Mouse (Mus musculus): ENCODE measurements around the gene Dnmt3a. TPM values are rescaled to one million over a fixed set of nuclear protein-coding genes. Genes with fewer than 3 reads are reported as not detected.

The Dnmt3a gene
- polyA plus RNA-seq, 1 experiment = 43.2 TPM

GRCm38 (mm10) chr12:3905436-3905835 lies 99.6 kb downstream of the Dnmt3a start:
- TF ChIP-seq POLR2A (IDR thresholded peaks at IDR 0.05; ENCODE audit: borderline replicate concordance, insufficient read depth, low read length) = no peak
- no peak for TF ChIP-seq CTCF (IDR thresholded peaks at IDR 0.05; ENCODE audit: borderline replicate concordance, insufficient read depth, low read depth, low read length)
- Histone ChIP-seq H3K27me3 (ENCODE audit: control insufficient read depth, insufficient read depth, low read length) (no peaks in the 10 kb centered on the region), H3K4me3 (replicated peaks; ENCODE audit: insufficient read depth, low read depth, low read length) (no peak overlapping the region), H3K27ac (ENCODE audit: insufficient read depth, low read length) (no peak overlapping the region), H3K4me1 (ENCODE audit: control insufficient read depth, insufficient read depth, low read length) (peaks cover 18% of the 10 kb centered on the region)
- 91% methylated on average over 9 of the region's 9 CpGs for WGBS
- no peak for DNase-seq

- Histone ChIP-seq H3K4me1 (ENCODE audit: control insufficient read depth, insufficient read depth, low read length) (peaks cover 27% of the 10 kb centered on the region), H3K27me3 (ENCODE audit: control insufficient read depth, insufficient read depth, low read length) (no peaks in the 10 kb centered on the region), H3K4me3 (replicated peaks; ENCODE audit: insufficient read depth, low read depth, low read length) (no peak overlapping the region), H3K27ac (ENCODE audit: insufficient read depth, low read length) (no peak overlapping the region)
- no peak for TF ChIP-seq POLR2A (IDR thresholded peaks at IDR 0.05; ENCODE audit: borderline replicate concordance, insufficient read depth, low read length)
- no peak for TF ChIP-seq CTCF (IDR thresholded peaks at IDR 0.05; ENCODE audit: borderline replicate concordance, insufficient read depth, low read depth, low read length)
- peak in 1 of 2 experiments; percentile 18 for DNase-seq
Observed at GRCm38 (mm10) chr12:3906308-3906707, 100.5 kb downstream of the Dnmt3a start.

GRCm38 (mm10) chr12:3907008-3907407 lies 101.2 kb downstream of the Dnmt3a start:
- no peak for TF ChIP-seq CTCF (IDR thresholded peaks at IDR 0.05; ENCODE audit: borderline replicate concordance, insufficient read depth, low read depth, low read length)
- no peak for TF ChIP-seq POLR2A (IDR thresholded peaks at IDR 0.05; ENCODE audit: borderline replicate concordance, insufficient read depth, low read length)
- peaks cover 32% of the 10 kb centered on the region for H3K4me1 ChIP-seq (ENCODE audit: control insufficient read depth, insufficient read depth, low read length)
- WGBS = 70% methylated on average over 4 of the region's 4 CpGs
- H3K4me3 ChIP-seq (replicated peaks; ENCODE audit: insufficient read depth, low read depth, low read length) = no peak overlapping the region
- H3K27ac ChIP-seq (ENCODE audit: insufficient read depth, low read length) = no peak overlapping the region
- DNase-seq = no peak
- H3K27me3 ChIP-seq (ENCODE audit: control insufficient read depth, insufficient read depth, low read length) = no peaks in the 10 kb centered on the region

- DNase-seq = peak; percentile 37 to 46
- peaks cover 32% of the 10 kb centered on the region for H3K4me1 ChIP-seq (ENCODE audit: control insufficient read depth, insufficient read depth, low read length)
- no peak overlapping the region for H3K4me3 ChIP-seq (replicated peaks; ENCODE audit: insufficient read depth, low read depth, low read length)
- H3K27ac ChIP-seq (ENCODE audit: insufficient read depth, low read length) = no peak overlapping the region
- 26% methylated on average over 13 of the region's 13 CpGs for WGBS
- no peaks in the 10 kb centered on the region for H3K27me3 ChIP-seq (ENCODE audit: control insufficient read depth, insufficient read depth, low read length)
- TF ChIP-seq CTCF (IDR thresholded peaks at IDR 0.05; ENCODE audit: borderline replicate concordance, insufficient read depth, low read depth, low read length) = no peak
- no peak for TF ChIP-seq POLR2A (IDR thresholded peaks at IDR 0.05; ENCODE audit: borderline replicate concordance, insufficient read depth, low read length)
Observed at GRCm38 (mm10) chr12:3907418-3907817, 101.6 kb downstream of the Dnmt3a start.

GRCm38 (mm10) chr12:3910466-3911093 lies 104.8 kb downstream of the Dnmt3a start:
- WGBS = 75% methylated on average over 10 of the region's 10 CpGs
- Histone ChIP-seq H3K27me3 (ENCODE audit: control insufficient read depth, insufficient read depth, low read length) (no peaks in the 10 kb centered on the region), H3K4me3 (replicated peaks; ENCODE audit: insufficient read depth, low read depth, low read length) (no peak overlapping the region), H3K4me1 (ENCODE audit: control insufficient read depth, insufficient read depth, low read length) (peaks cover 32% of the 10 kb centered on the region), H3K27ac (ENCODE audit: insufficient read depth, low read length) (no peak overlapping the region)
- peak; percentile 10 to 21 for DNase-seq
- TF ChIP-seq POLR2A (IDR thresholded peaks at IDR 0.05; ENCODE audit: borderline replicate concordance, insufficient read depth, low read length) = no peak
- TF ChIP-seq CTCF (IDR thresholded peaks at IDR 0.05; ENCODE audit: borderline replicate concordance, insufficient read depth, low read depth, low read length) = no peak

- H3K27me3 ChIP-seq (ENCODE audit: control insufficient read depth, insufficient read depth, low read length) = no peaks in the 10 kb centered on the region
- DNase-seq = peak in 1 of 2 experiments; percentile 7
- no peak overlapping the region for H3K4me3 ChIP-seq (replicated peaks; ENCODE audit: insufficient read depth, low read depth, low read length)
- peaks cover 27% of the 10 kb centered on the region for H3K4me1 ChIP-seq (ENCODE audit: control insufficient read depth, insufficient read depth, low read length)
- 80% methylated on average over 7 of the region's 7 CpGs for WGBS
- TF ChIP-seq CTCF (IDR thresholded peaks at IDR 0.05; ENCODE audit: borderline replicate concordance, insufficient read depth, low read depth, low read length) (no peak), POLR2A (IDR thresholded peaks at IDR 0.05; ENCODE audit: borderline replicate concordance, insufficient read depth, low read length) (no peak)
- H3K27ac ChIP-seq (ENCODE audit: insufficient read depth, low read length) = no peak overlapping the region
Observed at GRCm38 (mm10) chr12:3911831-3912348, 106.1 kb downstream of the Dnmt3a start.

GRCm38 (mm10) chr12:3915852-3916251 lies 110.0 kb downstream of the Dnmt3a start:
- H3K4me1 ChIP-seq (ENCODE audit: control insufficient read depth, insufficient read depth, low read length) = peaks cover 9% of the 10 kb centered on the region
- TF ChIP-seq CTCF (IDR thresholded peaks at IDR 0.05; ENCODE audit: borderline replicate concordance, insufficient read depth, low read depth, low read length) (no peak), POLR2A (IDR thresholded peaks at IDR 0.05; ENCODE audit: borderline replicate concordance, insufficient read depth, low read length) (no peak)
- WGBS = 86% methylated on average over 3 of the region's 3 CpGs
- H3K27ac ChIP-seq (ENCODE audit: insufficient read depth, low read length) = no peak overlapping the region
- no peak overlapping the region for H3K4me3 ChIP-seq (replicated peaks; ENCODE audit: insufficient read depth, low read depth, low read length)
- DNase-seq = peak in 1 of 2 experiments; percentile 12
- H3K27me3 ChIP-seq (ENCODE audit: control insufficient read depth, insufficient read depth, low read length) = no peaks in the 10 kb centered on the region

GRCm38 (mm10) chr12:3917668-3918341 lies 112.0 kb downstream of the Dnmt3a start:
- TF ChIP-seq POLR2A (IDR thresholded peaks at IDR 0.05; ENCODE audit: borderline replicate concordance, insufficient read depth, low read length) = no peak
- no peak for TF ChIP-seq CTCF (IDR thresholded peaks at IDR 0.05; ENCODE audit: borderline replicate concordance, insufficient read depth, low read depth, low read length)
- Histone ChIP-seq H3K4me1 (ENCODE audit: control insufficient read depth, insufficient read depth, low read length) (no peaks in the 10 kb centered on the region; the same call in 1 of the 2 replicates), H3K27me3 (ENCODE audit: control insufficient read depth, insufficient read depth, low read length) (no peaks in the 10 kb centered on the region), H3K4me3 (replicated peaks; ENCODE audit: insufficient read depth, low read depth, low read length) (no peak overlapping the region), H3K27ac (ENCODE audit: insufficient read depth, low read length) (no peak overlapping the region)
- whole genome bisulfite sequencing = 40% methylated on average over 14 of the region's 14 CpGs
- DNase-seq = peak in 1 of 2 experiments; percentile 8
